Mouse (Mus musculus): ENCODE measurements around the gene S100a2.

DNA sequence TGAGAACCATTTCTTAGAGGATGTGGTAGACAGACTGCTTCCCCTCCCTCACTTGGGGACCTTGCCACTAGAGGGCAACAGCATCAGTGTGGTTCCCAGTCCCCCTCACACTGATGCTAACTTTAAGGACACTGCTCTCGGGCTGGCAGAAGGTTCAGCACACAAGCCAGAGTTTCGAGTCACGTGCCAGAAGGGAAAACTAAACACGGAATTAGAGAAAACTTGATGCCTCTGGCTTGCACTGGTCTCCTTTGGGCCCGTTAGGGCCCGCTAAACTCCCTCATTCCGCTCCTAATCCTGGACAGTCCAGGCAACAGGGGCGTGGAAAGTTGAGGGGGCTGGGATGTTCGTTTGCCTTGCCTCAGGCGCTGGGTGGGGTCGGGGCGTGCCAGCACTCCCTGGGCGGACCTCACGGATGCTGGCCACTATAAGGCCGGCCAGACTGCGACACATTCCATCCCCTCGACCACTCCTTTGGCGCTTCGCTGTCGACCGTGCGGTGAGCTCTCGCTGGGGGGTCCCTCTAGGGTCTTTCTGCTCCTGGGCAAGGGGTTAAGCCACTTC is 22.8 kb downstream of the S100a2 start, which contains the start of gene S100a6:
- TF ChIP-seq CTCF (IDR thresholded peaks at IDR 0.05; ENCODE audit: borderline replicate concordance, insufficient read depth, low read length) (peak; percentile 94; the same call in 1 of the 2 replicates), POLR2A (IDR thresholded peaks at IDR 0.05; ENCODE audit: low read depth, low read length) (peak; percentile 98)
